Mouse (Mus musculus) limb, embryonic 14.5 days (tissue): ENCODE results near the gene Ptger4. TPM values are rescaled to one million over a fixed set of nuclear protein-coding genes. Genes with fewer than 3 reads are reported as not detected.
A peak's percentile ranks its signal among the peaks of the same experiment; 100 is the strongest.

Experiments
- ATAC-seq: fragments of 200-750 bp; cut with Nextera tagmentation; 2 replicates; pipeline ENCODE4 v1.8.0; 2017; ENCODE audit warnings: low read depth, moderate number of reproducible peaks, moderate TSS enrichment; ENCODE audit not compliant: low FRiP score
- DNase-seq: peaks from one replicate; pipeline ENCODE4 v3.0.0-alpha.2; 2015; ENCODE audit warnings: low spot score
- H3K27ac ChIP-seq: fragments of 300-500 bp; sonication (generic); replicated peaks from 2 replicates; pipeline ENCODE4 v1.5.1; 2014; ENCODE audit warnings: low read depth, mild to moderate bottlenecking, low read length, moderate library complexity, mixed read lengths
- H3K27me3 ChIP-seq: fragments of 300-500 bp; sonication (generic); 2 replicates; pipeline ENCODE4 v1.6.1; 2014; ENCODE audit warnings: low read length, mixed read lengths; ENCODE audit not compliant: control insufficient read depth, insufficient read depth
- H3K36me3 ChIP-seq: fragments of 300-500 bp; sonication (generic); 2 replicates; pipeline ENCODE4 v1.6.1; 2014; ENCODE audit warnings: mild to moderate bottlenecking, low read length, moderate library complexity, mixed read lengths; ENCODE audit not compliant: control insufficient read depth, insufficient read depth
- H3K4me1 ChIP-seq: fragments of 300-500 bp; sonication (generic); 2 replicates; pipeline ENCODE4 v1.6.1; 2014; ENCODE audit warnings: antibody characterized with exemption, low read length, mixed read lengths; ENCODE audit not compliant: control insufficient read depth, insufficient read depth
- H3K4me2 ChIP-seq: fragments of 300-500 bp; sonication (generic); replicated peaks from 2 replicates; pipeline ENCODE4 v1.6.1; 2014; ENCODE audit warnings: low read depth, mild to moderate bottlenecking, low read length, moderate library complexity; ENCODE audit not compliant: severe bottlenecking
- H3K4me3 ChIP-seq: fragments of 300-500 bp; sonication (generic); replicated peaks from 2 replicates; pipeline ENCODE4 v1.5.1; 2014; ENCODE audit warnings: low read length
- H3K9ac ChIP-seq: fragments of 300-500 bp; sonication (generic); 2 replicates; pipeline ENCODE4 v1.6.1; 2014; ENCODE audit warnings: mild to moderate bottlenecking, low read depth, low read length, moderate library complexity; ENCODE audit not compliant: severe bottlenecking
- H3K9me3 ChIP-seq: fragments of 300-500 bp; sonication (generic); 2 replicates; pipeline ENCODE4 v1.6.1; 2016; ENCODE audit warnings: low read length; ENCODE audit not compliant: control insufficient read depth
- POLR2A ChIP-seq: fragments of 200-500 bp; IDR thresholded peaks from 2 replicates; pipeline ENCODE4 v1.8.0; 2012; ENCODE audit warnings: inconsistent platforms, mild to moderate bottlenecking, moderate library complexity, borderline replicate concordance; ENCODE audit not compliant: insufficient read depth, insufficient read length; ENCODE audit errors: extremely low read depth
- WGBS: fragments of 180-500 bp; shearing (Covaris S2); extraction: QIAGEN DNeasy Blood & Tissue Kit; methylation state at CpG from one replicate; pipeline ENCODE4 v1.1.7; 2014; 5-methylcytosine and 5-hydroxymethylcytosine counted together
- polyA plus RNA-seq, 2 experiments: library from polyadenylated mRNA; depleted of rRNA in 1 of 2; stranded (reverse) in 1 of 2; unstranded in 1 of 2; fragments of >200 nt; fragmentation: Nextera tagmentation in 1 of 2; extraction: Ambion mirVana in 1 of 2; gene quantifications; 2 replicates each; pipeline versions ENCODE4 v1.2.1 to v1.2.3; 2012 to 2014

Ptger4 gene
- polyA plus RNA-seq, 2 experiments: 3.4 to 4.7 TPM

GRCm38 (mm10) chr15:5158827-5159226, 85.2 kb downstream of the Ptger4 start:
- Histone ChIP-seq H3K27me3 (no peaks in the 10 kb centered on the region), H3K9me3 (no peaks in the 10 kb centered on the region), H3K9ac (no peak overlapping the region), H3K4me2 (no peak overlapping the region), H3K4me3 (no peak overlapping the region), H3K27ac (no peak overlapping the region), H3K36me3 (peaks cover 18% of the 10 kb centered on the region; the same call in 1 of the 2 replicates), H3K4me1 (no peaks in the 10 kb centered on the region)
- ATAC-seq (0 out of 2 replicates have a peak, but pooled peaks have one; percentile 6), DNase-seq (no peak)
- TF ChIP-seq POLR2A: no peak
- 86% methylated on average over 6 of the region's 6 CpGs for WGBS

- H3K4me2 ChIP-seq: no peak overlapping the region
- H3K4me1 ChIP-seq: no peaks in the 10 kb centered on the region
- no peaks in the 10 kb centered on the region for H3K9me3 ChIP-seq
- no peak overlapping the region for H3K4me3 ChIP-seq
- whole genome bisulfite sequencing: 78% methylated on average over 1 of the region's 1 CpGs
- TF ChIP-seq POLR2A: no peak
- peaks cover 8% of the 10 kb centered on the region; the same call in 1 of the 2 replicates for H3K36me3 ChIP-seq
- ATAC-seq (no peak), DNase-seq (no peak)
- no peak overlapping the region for H3K9ac ChIP-seq
- no peak overlapping the region for H3K27ac ChIP-seq
- H3K27me3 ChIP-seq: no peaks in the 10 kb centered on the region
Observed at GRCm38 (mm10) chr15:5157386-5157785, 86.6 kb downstream of the Ptger4 start.

Other genes starting within 250 kb of the Ptger4 start
- gene C7, start 180.4 kb downstream of the Ptger4 start, polyA plus RNA-seq (2012; rRNA removed): 0.05 and 0.26 TPM in 2 replicates
- 0.11 and 0.28 TPM in 2 replicates for gene C7, start 180.4 kb downstream of the Ptger4 start, polyA plus RNA-seq (2014; fragmentation: Nextera tagmentation; extraction: Ambion mirVana)
- 0.76 and 0.98 TPM in 2 replicates for gene Card6, start 135.6 kb downstream of the Ptger4 start, polyA plus RNA-seq (2012; rRNA removed)
- gene Card6, start 135.6 kb downstream of the Ptger4 start, polyA plus RNA-seq (2014; fragmentation: Nextera tagmentation; extraction: Ambion mirVana): 0.54 and 1.3 TPM in 2 replicates
- gene Rpl37, start 127.5 kb downstream of the Ptger4 start, polyA plus RNA-seq (2012; rRNA removed): 1,000 and 1,908 TPM in 2 replicates
- 812 and 865 TPM in 2 replicates for gene Rpl37, start 127.5 kb downstream of the Ptger4 start, polyA plus RNA-seq (2014; fragmentation: Nextera tagmentation; extraction: Ambion mirVana)
- gene Prkaa1, start 100.3 kb downstream of the Ptger4 start, polyA plus RNA-seq (2012; rRNA removed): 13.4 and 13.5 TPM in 2 replicates
- gene Prkaa1, start 100.3 kb downstream of the Ptger4 start, polyA plus RNA-seq (2014; fragmentation: Nextera tagmentation; extraction: Ambion mirVana): 17.7 and 20.4 TPM in 2 replicates
- gene Ttc33, start 58.7 kb downstream of the Ptger4 start, polyA plus RNA-seq (2012; rRNA removed): 11.6 and 19.0 TPM in 2 replicates
- gene Ttc33, start 58.7 kb downstream of the Ptger4 start, polyA plus RNA-seq (2014; fragmentation: Nextera tagmentation; extraction: Ambion mirVana): 38.4 and 43.0 TPM in 2 replicates